Mouse (Mus musculus): ENCODE measurements at regions not wholly inside any gene's neighbourhood (a gene's known extent, or its start where the extent isn't known, plus 50 kb on each side); places are given as distances from the start of the nearest gene placed in this dataset.

DNA sequence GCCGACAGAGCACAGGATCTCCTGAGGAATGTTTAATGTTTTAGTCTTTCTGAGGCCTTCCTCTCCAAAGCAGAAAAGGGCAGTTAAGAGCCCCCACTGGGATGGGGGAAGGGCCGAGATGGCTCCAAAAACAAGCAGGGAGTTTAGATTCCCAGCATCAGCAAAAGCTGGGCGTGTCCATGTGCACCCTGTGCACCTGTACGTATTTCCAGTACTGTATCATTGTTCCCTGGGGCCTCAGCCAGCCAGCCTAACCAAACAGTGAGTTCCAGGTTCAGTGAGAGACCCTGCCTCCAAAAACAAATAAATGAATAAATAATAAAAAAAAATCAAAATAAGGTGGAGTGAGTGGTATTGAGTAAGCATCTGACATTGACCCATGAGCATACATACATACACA, 50.8 kb upstream of the Olfm1 start:
- H3K4me2 ChIP-seq = no peak overlapping the region
- H3K4me3 ChIP-seq (replicated peaks) = no peak overlapping the region
- 32% methylated on average over 4 of the region's 4 CpGs for WGBS
- H3K9ac ChIP-seq = no peak overlapping the region
- H3K9me3 ChIP-seq = no peaks in the 10 kb centered on the region
- H3K4me1 ChIP-seq = peaks cover 13% of the 10 kb centered on the region
- H3K27me3 ChIP-seq (replicated peaks) = no peaks in the 10 kb centered on the region
- no peak overlapping the region for H3K27ac ChIP-seq
- H3K36me3 ChIP-seq = no peaks in the 10 kb centered on the region
- no peak for ATAC-seq (ENCODE audit: insufficient read depth, low FRiP score, low read depth)

- no peaks in the 10 kb centered on the region for H3K36me3 ChIP-seq
- no peaks in the 10 kb centered on the region for H3K27me3 ChIP-seq (replicated peaks)
- no peak overlapping the region for H3K27ac ChIP-seq
- H3K9me3 ChIP-seq = no peaks in the 10 kb centered on the region
- ATAC-seq (ENCODE audit: insufficient read depth, low FRiP score, low read depth) = peak; percentile 82
- peaks cover 13% of the 10 kb centered on the region for H3K4me1 ChIP-seq
- no peak overlapping the region for H3K4me3 ChIP-seq (replicated peaks)
- no peak overlapping the region for H3K4me2 ChIP-seq
- 41% methylated on average over 4 of the region's 4 CpGs for WGBS
- no peak overlapping the region for H3K9ac ChIP-seq
Observed at GRCm38 (mm10) chr2:28141556-28141955, 51.2 kb upstream of the Olfm1 start.

- H3K9me3 ChIP-seq = no peaks in the 10 kb centered on the region
- H3K4me3 ChIP-seq (replicated peaks) = no peak overlapping the region
- WGBS = 48% methylated on average over 6 of the region's 6 CpGs
- H3K4me2 ChIP-seq = no peak overlapping the region
- no peak overlapping the region for H3K9ac ChIP-seq
- no peaks in the 10 kb centered on the region for H3K27me3 ChIP-seq (replicated peaks)
- H3K27ac ChIP-seq = no peak overlapping the region
- H3K4me1 ChIP-seq = peaks cover 13% of the 10 kb centered on the region
- no peak for ATAC-seq (ENCODE audit: insufficient read depth, low FRiP score, low read depth)
- H3K36me3 ChIP-seq = no peaks in the 10 kb centered on the region
Observed at GRCm38 (mm10) chr2:28138583-28138982, 53.9 kb upstream of the Fcnb start.

DNA sequence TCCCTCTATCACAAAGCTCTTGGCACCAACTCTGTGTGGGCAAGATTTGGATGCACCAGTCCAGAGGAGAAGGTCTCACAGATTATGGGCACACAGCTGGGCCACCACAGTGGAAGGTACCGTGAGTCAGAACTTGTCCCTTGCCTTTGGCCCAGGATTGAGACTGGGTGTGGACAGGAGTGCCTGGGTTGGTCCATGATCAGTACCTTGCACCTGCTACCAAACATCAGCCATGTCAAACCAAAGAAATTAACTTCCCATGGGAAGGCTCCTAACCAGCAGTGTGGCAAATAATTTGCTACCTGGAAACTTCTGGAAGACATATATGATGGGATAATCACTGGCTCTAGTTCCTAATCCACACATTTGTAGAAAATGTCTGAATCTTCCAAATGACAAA, 49.9 kb upstream of the Fcnb start:
- Histone ChIP-seq H3K4me1 (peaks cover 10% of the 10 kb centered on the region; the same call in 1 of the 2 replicates), H3K4me2 (no peak overlapping the region), H3K27ac (no peak overlapping the region), H3K9me3 (no peaks in the 10 kb centered on the region), H3K27me3 (replicated peaks) (no peaks in the 10 kb centered on the region), H3K36me3 (no peaks in the 10 kb centered on the region), H3K9ac (no peak overlapping the region), H3K4me3 (replicated peaks) (no peak overlapping the region)
- WGBS = 90% methylated on average over 1 of the region's 1 CpGs
- ATAC-seq (ENCODE audit: insufficient read depth, low FRiP score, low read depth) = no peak

All from stomach, embryonic 15.5 days (tissue).